Mouse (Mus musculus): ENCODE measurements at regions not wholly inside any gene's neighbourhood (a gene's known extent, or its start where the extent isn't known, plus 50 kb on each side); places are given as distances from the start of the nearest gene placed in this dataset.

- DNase-seq (ENCODE audit: low spot score in 2 of 2): no peak
Observed at GRCm38 (mm10) chr5:16424745-16425144, 128.6 kb upstream of the Hgf start.

DNA sequence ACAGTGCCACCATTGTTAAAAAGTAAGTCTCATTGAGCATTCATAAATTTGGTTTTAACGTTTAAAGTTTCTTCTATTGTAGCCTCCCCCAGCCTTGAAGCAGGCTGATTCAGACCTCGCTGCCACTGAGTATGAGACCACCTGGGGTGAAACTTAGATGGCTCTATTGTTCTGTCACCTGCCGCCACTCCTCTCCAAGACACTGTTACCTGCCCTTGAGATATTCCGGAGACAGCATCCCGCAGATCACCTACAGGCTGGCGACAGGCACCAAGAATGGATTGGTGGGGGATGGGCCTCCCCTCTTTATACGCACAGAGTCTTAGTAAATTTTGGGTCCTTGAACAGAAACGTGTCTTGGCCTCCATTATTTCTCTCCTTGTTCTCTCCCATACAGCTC lies 128.0 kb upstream of the Hgf start:
- DNase-seq (ENCODE audit: low spot score in 2 of 2): no peak

DNA sequence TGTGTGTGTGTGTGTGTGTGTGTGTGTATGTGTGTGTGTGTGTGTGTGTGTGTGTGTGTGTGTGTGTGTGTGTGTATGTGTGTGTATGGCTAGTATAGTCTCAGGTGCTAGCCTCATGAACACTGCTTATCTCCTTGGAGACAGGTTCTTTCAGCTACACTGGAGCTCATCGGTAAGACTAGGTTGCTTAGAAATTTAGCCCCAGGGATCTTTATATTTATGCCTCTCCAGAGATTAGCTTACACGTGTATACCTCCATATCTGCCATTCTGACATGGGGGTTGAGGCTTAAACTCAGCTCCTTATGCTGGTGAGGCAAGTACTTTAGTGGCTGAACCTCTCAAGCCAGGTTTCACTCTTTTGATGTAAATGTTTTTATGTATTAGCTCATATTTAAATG lies 127.0 kb upstream of the Hgf start:
- DNase-seq (ENCODE audit: low spot score in 2 of 2): no peak

DNA sequence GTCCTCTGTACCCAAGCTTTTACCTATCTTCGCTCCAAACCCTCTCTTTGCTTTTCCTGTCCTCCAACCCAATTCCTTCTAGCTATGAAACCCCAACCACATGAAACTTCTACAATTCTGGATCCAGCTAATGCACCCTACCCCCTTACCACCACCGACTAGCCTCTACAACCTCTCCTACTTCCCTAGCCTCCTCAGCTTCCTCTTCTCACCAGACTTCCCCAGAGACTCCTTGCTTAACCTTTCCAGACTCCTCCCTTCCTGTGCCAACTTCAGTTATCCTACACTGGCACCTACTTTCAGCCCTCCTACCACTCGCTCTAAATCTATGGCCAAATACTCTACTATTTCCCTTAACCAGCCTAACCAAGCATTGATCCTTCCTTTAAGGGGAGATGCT lies 118.7 kb upstream of the Hgf start:
- no peak for DNase-seq (ENCODE audit: low spot score in 2 of 2)

- no peak for DNase-seq (ENCODE audit: low spot score in 2 of 2)
Observed at GRCm38 (mm10) chr5:16445056-16445455, 108.2 kb upstream of the Hgf start.

DNA sequence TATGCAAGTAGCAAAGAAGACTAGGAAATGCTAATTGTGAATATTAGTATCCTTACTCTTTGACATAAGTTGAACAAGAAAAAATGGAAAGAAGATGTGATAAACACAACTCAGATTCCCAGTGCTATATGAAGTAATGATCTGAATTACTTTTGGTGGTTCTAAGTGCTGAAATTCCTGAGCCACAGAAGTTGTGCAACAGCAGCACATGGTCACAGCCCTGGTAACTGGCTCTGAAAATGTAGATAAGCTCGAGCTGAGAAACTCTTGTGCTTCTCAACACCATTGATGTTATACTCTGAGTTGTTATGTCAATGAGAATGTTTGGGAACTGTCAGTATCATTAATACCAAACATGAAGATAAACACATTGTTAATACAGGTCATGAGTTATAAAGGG lies 106.3 kb upstream of the Hgf start:
- no peak for DNase-seq (ENCODE audit: low spot score in 2 of 2)

DNA sequence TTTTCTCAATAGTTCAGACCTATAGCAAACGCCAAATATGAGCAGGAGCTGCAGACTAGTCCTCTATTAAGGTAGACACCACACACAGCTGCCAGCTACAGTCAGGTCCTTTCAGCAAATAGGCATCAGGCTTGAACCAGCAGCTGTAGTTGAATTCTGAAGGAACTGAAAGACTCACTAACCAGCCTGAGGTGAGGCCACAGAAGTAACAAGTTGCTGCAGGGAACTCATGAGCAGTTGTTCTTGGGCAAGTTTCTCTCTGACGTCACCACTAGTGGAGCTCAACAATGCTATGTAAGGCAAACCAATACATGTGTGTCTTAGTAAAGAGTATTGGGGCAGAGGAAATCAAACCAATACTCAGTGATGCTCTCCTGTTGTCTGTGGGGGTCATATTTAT lies 91.5 kb upstream of the Hgf start:
- DNase-seq (ENCODE audit: low spot score in 2 of 2): no peak

DNA sequence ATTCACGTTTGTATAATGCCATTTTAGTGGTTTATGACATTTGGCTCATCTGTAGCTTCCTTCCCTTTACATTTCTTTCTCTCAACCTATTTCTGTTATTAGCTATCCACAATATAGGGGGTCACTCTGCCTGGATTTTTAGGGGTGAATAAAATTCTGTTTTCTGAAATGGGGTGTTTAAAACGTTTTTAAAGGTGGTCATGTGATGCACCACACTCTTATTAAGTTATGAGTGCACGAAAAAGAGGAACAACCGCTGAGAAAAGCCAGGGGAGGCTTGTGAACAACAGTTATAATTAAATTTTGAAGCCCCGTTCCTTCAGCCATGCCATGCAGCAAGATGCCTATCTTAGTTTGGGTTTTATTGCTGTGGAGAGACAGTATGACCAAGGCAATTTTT lies 87.0 kb upstream of the Hgf start:
- DNase-seq (ENCODE audit: low spot score in 2 of 2): no peak

- DNase-seq (ENCODE audit: low spot score in 2 of 2): no peak
Observed at GRCm38 (mm10) chr5:16468560-16468959, 84.7 kb upstream of the Hgf start.

DNA sequence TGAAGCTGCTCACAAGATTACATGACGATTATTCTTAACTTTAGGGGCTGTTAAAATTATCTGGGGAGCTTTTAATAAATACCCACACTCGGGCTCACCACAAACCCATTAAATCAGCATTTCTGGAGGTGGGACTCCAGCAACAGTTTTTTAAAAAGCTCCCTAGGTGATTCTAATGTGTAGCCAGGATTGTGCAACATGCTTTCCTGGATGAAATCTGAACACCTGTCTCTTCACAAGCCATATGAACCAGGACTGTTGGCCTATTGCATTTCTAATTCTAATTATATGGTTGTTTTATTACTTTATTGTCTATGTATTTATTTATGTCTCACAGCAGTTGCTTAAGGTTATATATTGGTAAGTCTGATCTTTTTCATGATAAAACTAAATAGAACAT lies 84.1 kb upstream of the Hgf start:
- no peak for DNase-seq (ENCODE audit: low spot score in 2 of 2)

- peak; percentile 18 to 50 for DNase-seq (ENCODE audit: low spot score in 2 of 2)
Observed at GRCm38 (mm10) chr5:16469644-16470275, 83.5 kb upstream of the Hgf start.

GRCm38 (mm10) chr5:16470366-16470982 lies 82.8 kb upstream of the Hgf start:
- DNase-seq (ENCODE audit: low spot score in 2 of 2): no peak

DNA sequence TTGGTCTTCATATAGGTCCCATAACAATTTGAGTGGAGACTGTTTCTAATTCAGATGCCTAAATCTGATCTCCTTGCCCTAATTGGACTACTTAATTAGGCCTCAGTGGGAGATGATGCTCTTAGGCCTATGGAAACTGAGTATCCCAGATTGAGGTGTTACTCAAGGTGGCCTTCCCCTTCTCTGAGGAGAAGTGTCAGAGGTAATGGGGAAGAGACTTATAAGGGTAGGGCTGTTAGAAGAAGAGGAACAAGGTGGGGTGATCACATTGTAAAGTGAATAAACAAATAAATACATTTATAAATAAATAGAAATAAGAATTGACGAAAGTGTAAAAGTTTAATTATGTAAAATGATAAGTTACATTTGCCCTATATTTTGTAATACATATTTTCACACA lies 65.3 kb upstream of the Hgf start:
- no peak for DNase-seq (ENCODE audit: low spot score in 2 of 2)

DNA sequence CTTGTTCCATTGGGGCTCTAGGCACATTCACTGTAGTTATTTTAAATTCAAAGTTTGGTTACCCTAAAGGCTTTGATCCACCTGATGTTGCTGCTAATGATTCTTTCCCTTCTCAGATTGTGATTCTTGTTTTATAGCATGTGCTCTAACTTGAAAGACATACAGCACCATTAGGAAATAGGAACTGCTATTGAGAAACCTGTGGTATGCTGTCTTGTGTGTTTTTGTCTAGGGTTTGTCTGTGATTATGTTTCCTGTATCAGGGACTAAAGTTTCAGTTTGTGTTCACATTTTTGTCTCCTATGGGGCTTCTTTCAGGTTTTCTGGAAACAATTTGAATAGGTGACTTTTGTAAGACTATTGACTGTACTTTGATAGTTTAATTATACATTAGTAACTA lies 63.5 kb upstream of the Hgf start:
- DNase-seq (ENCODE audit: low spot score in 2 of 2): no peak

GRCm38 (mm10) chr5:16499891-16500290 lies 53.4 kb upstream of the Hgf start:
- no peak for DNase-seq (ENCODE audit: low spot score in 2 of 2)

All from spleen, postnatal 10 days (tissue).